Mouse (Mus musculus): ENCODE measurements around the gene Eif3g. TPM values are rescaled to one million over a fixed set of nuclear protein-coding genes. Genes with fewer than 3 reads are reported as not detected.

Gene Eif3g
- polyA plus RNA-seq, 1 experiment = 144 TPM

- TF ChIP-seq POLR2A (IDR thresholded peaks at IDR 0.05; ENCODE audit: borderline replicate concordance, extremely low read depth, insufficient read depth, insufficient read length, poor library complexity, severe bottlenecking) (no peak), CTCF (IDR thresholded peaks at IDR 0.05; ENCODE audit: borderline replicate concordance, extremely low read depth, insufficient read depth, insufficient read length) (no peak)
- no peak for DNase-seq (ENCODE audit: low read depth)
Observed at GRCm38 (mm10) chr9:20897736-20898510, 500 bp downstream of the Eif3g start.

GRCm38 (mm10) chr9:20895382-20895781, 3.0 kb downstream of the Eif3g start:
- no peak for TF ChIP-seq POLR2A (IDR thresholded peaks at IDR 0.05; ENCODE audit: borderline replicate concordance, extremely low read depth, insufficient read depth, insufficient read length, poor library complexity, severe bottlenecking)

GRCm38 (mm10) chr9:20894629-20895028, 3.8 kb downstream of the Eif3g start:
- TF ChIP-seq CTCF (IDR thresholded peaks at IDR 0.05; ENCODE audit: borderline replicate concordance, extremely low read depth, insufficient read depth, insufficient read length) = no peak
- no peak for DNase-seq (ENCODE audit: low read depth)

More at GRCm38 (mm10) chr9:20895382-20895781, 3.0 kb downstream of the Eif3g start:
- no peak for DNase-seq (ENCODE audit: low read depth)

GRCm38 (mm10) chr9:20893590-20894343, 4.7 kb downstream of the Eif3g start:
- no peak for TF ChIP-seq POLR2A (IDR thresholded peaks at IDR 0.05; ENCODE audit: borderline replicate concordance, extremely low read depth, insufficient read depth, insufficient read length, poor library complexity, severe bottlenecking)
- TF ChIP-seq CTCF (IDR thresholded peaks at IDR 0.05; ENCODE audit: borderline replicate concordance, extremely low read depth, insufficient read depth, insufficient read length) = no peak
- DNase-seq (ENCODE audit: low read depth) = no peak

GRCm38 (mm10) chr9:20893069-20893468, 5.4 kb downstream of the Eif3g start:
- TF ChIP-seq CTCF (IDR thresholded peaks at IDR 0.05; ENCODE audit: borderline replicate concordance, extremely low read depth, insufficient read depth, insufficient read length) (no peak), POLR2A (IDR thresholded peaks at IDR 0.05; ENCODE audit: borderline replicate concordance, extremely low read depth, insufficient read depth, insufficient read length, poor library complexity, severe bottlenecking) (no peak)
- DNase-seq (ENCODE audit: low read depth) = no peak

GRCm38 (mm10) chr9:20892104-20892653, 6.2 kb downstream of the Eif3g start:
- no peak for DNase-seq (ENCODE audit: low read depth)
- no peak for TF ChIP-seq CTCF (IDR thresholded peaks at IDR 0.05; ENCODE audit: borderline replicate concordance, extremely low read depth, insufficient read depth, insufficient read length)
- no peak for TF ChIP-seq POLR2A (IDR thresholded peaks at IDR 0.05; ENCODE audit: borderline replicate concordance, extremely low read depth, insufficient read depth, insufficient read length, poor library complexity, severe bottlenecking)

- TF ChIP-seq CTCF (IDR thresholded peaks at IDR 0.05; ENCODE audit: borderline replicate concordance, extremely low read depth, insufficient read depth, insufficient read length) (no peak), POLR2A (IDR thresholded peaks at IDR 0.05; ENCODE audit: borderline replicate concordance, extremely low read depth, insufficient read depth, insufficient read length, poor library complexity, severe bottlenecking) (no peak)
- DNase-seq (ENCODE audit: low read depth) = no peak
Observed at GRCm38 (mm10) chr9:20891339-20892103, 6.9 kb downstream of the Eif3g start.

- no peak for DNase-seq (ENCODE audit: low read depth)
- TF ChIP-seq POLR2A (IDR thresholded peaks at IDR 0.05; ENCODE audit: borderline replicate concordance, extremely low read depth, insufficient read depth, insufficient read length, poor library complexity, severe bottlenecking) (no peak), CTCF (IDR thresholded peaks at IDR 0.05; ENCODE audit: borderline replicate concordance, extremely low read depth, insufficient read depth, insufficient read length) (no peak)
Observed at GRCm38 (mm10) chr9:20890411-20890810, 8.0 kb downstream of the Eif3g start.

GRCm38 (mm10) chr9:20889185-20890141, 9.0 kb downstream of the Eif3g start:
- no peak for TF ChIP-seq POLR2A (IDR thresholded peaks at IDR 0.05; ENCODE audit: borderline replicate concordance, extremely low read depth, insufficient read depth, insufficient read length, poor library complexity, severe bottlenecking)
- no peak for TF ChIP-seq CTCF (IDR thresholded peaks at IDR 0.05; ENCODE audit: borderline replicate concordance, extremely low read depth, insufficient read depth, insufficient read length)
- DNase-seq (ENCODE audit: low read depth) = no peak

- TF ChIP-seq CTCF (IDR thresholded peaks at IDR 0.05; ENCODE audit: borderline replicate concordance, extremely low read depth, insufficient read depth, insufficient read length) (no peak), POLR2A (IDR thresholded peaks at IDR 0.05; ENCODE audit: borderline replicate concordance, extremely low read depth, insufficient read depth, insufficient read length, poor library complexity, severe bottlenecking) (no peak)
- no peak for DNase-seq (ENCODE audit: low read depth)
Observed at GRCm38 (mm10) chr9:20888386-20888765, 10.0 kb downstream of the Eif3g start.

Measured in brain, embryonic 14.5 days (tissue).